Mouse (Mus musculus) splenic B cell, adult 2 months (primary cell): ENCODE results near the gene Pdk3.

Experiments
- DNase-seq: peaks from one replicate; pipeline ENCODE4 v3.0.0-alpha.2; 2011; ENCODE audit warnings: low read depth, low spot score
- H3K27me3 ChIP-seq: 2 replicates; pipeline ENCODE4 v1.6.1; 2012; ENCODE audit warnings: mild to moderate bottlenecking, low read length, moderate library complexity, mixed read lengths; ENCODE audit not compliant: control insufficient read depth, poor library complexity, insufficient read depth, severe bottlenecking
- H3K36me3 ChIP-seq: 2 replicates; pipeline ENCODE4 v1.6.1; 2012; ENCODE audit warnings: mild to moderate bottlenecking, low read length, moderate library complexity, mixed read lengths; ENCODE audit not compliant: control insufficient read depth, poor library complexity, insufficient read depth, severe bottlenecking

Gene Pdk3

DNA sequence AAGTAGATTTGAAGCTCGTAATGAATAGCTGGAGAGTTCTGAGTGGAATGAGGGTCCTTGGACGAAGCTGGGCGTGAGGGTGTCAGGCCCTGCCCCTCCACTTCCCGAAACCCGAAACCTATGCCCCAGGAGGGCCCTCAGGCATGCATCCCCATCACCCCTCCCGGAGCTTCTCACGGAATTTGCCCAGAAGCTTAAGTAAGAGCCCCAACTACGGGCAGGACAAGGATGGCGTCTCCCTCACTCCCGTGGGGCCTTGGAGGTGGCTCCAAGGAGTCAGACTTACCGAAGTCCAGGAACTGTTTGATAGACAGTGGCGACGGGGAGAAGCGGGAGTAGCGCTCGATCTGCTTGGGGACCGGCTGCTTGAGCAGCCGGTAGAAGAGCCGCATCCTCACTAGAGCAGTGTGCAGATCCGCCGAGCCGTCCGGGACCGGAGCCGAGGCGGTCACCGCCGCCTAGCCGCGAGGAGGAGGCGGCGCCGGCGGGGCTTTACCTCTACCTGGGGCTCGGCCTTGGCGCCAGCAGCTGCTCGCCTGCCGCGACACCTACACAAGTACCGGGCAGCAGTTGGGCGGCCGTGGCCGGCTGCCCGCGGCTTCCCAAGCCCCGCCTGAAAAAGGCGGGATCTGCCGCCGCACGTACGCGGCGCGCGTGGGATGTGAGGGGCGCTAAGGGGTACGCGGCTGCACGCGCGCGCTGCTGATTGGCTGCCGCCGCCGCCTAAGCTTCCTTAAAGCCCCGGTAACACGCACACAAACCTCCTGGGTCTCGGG, at the start of gene Pdk3:
TSS of gene Pdk3 (minus strand) at position 641 of the 776 bp plus-strand sequence.
- Histone ChIP-seq H3K27me3 (no peaks in the 10 kb centered on the region), H3K36me3 (no peaks in the 10 kb centered on the region)
- peak; percentile 83 for DNase-seq

- no peak for DNase-seq
- Histone ChIP-seq H3K27me3 (no peaks in the 10 kb centered on the region), H3K36me3 (no peaks in the 10 kb centered on the region)
These were observed 45.6 kb upstream of the Pdk3 start for GRCm38 (mm10) chrX:93877634-93878016.

DNA sequence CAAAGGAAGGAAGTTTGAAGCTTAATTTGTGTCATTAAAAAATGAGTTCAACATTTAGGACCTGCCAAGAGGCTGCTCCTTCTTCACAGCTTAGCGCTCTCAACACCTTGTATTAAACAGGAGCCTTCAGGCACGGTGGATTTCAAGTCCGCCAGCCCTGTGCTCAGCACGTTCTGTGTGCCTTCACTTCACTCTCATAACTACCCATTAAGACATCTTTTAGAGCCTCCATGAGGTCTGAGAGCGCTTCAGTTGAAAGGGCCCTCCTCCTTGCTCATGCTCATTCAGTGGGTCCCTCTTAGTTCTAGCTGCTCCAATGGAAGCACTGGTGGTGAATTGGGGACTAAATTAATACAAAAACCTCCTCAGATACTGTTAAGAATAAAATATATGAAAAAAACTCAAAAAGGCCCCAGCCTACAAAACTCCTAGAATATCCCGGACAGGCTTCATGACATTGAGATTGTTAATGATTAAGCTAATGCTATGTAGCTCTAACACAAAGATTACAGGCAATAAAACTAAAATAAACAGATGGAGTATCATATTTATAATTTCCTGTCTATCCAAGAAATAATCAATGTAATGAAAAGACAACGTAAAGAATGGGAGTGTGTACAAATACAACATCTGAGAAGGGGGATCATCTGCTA, 45.1 kb upstream of the Pdk3 start:
- no peak for DNase-seq

GRCm38 (mm10) chrX:93863393-93863792, 31.4 kb upstream of the Pdk3 start:
- Histone ChIP-seq H3K36me3 (no peaks in the 10 kb centered on the region), H3K27me3 (no peaks in the 10 kb centered on the region)
- peak; percentile 0 for DNase-seq

More for the DNA sequence above, 45.1 kb upstream of the Pdk3 start:
- Histone ChIP-seq H3K36me3 (no peaks in the 10 kb centered on the region), H3K27me3 (no peaks in the 10 kb centered on the region)

- H3K27me3 ChIP-seq = no peaks in the 10 kb centered on the region
- H3K36me3 ChIP-seq = no peaks in the 10 kb centered on the region
- DNase-seq = no peak
These were observed 30.6 kb upstream of the Pdk3 start for GRCm38 (mm10) chrX:93862525-93863086.

DNA sequence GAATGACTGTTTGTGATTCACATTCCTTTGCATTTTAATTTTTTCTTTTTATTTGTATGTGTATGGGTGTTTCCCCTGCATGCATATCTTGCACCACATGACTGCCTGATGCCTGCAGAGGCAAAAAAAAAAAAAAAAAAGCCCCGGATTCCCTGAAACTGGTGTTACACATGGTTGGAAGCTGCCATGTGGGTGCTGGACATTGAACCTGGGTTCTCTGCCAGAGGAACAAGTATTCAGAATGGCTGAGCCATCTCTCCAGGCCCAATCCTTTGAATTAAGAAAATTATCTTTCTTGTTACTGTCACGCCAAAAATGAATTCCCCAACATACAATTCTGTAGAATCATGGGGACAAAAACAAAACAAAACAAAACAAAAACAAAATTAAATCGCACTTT, 25.8 kb upstream of the Pdk3 start:
- H3K27me3 ChIP-seq = no peaks in the 10 kb centered on the region

GRCm38 (mm10) chrX:93832337-93832884, 410 bp upstream of the Pdk3 start:
- Histone ChIP-seq H3K36me3 (no peaks in the 10 kb centered on the region), H3K27me3 (no peaks in the 10 kb centered on the region)
- no peak for DNase-seq

More for the DNA sequence above, 25.8 kb upstream of the Pdk3 start:
- no peak for DNase-seq
- no peaks in the 10 kb centered on the region for H3K36me3 ChIP-seq

- no peaks in the 10 kb centered on the region for H3K36me3 ChIP-seq
- no peaks in the 10 kb centered on the region for H3K27me3 ChIP-seq
- DNase-seq = no peak
These were observed 6.2 kb downstream of the Pdk3 start for GRCm38 (mm10) chrX:93825787-93826186.

- Histone ChIP-seq H3K27me3 (no peaks in the 10 kb centered on the region), H3K36me3 (no peaks in the 10 kb centered on the region)
- DNase-seq = peak; percentile 12
These were observed 24.0 kb downstream of the Pdk3 start for GRCm38 (mm10) chrX:93808040-93808439.

DNA sequence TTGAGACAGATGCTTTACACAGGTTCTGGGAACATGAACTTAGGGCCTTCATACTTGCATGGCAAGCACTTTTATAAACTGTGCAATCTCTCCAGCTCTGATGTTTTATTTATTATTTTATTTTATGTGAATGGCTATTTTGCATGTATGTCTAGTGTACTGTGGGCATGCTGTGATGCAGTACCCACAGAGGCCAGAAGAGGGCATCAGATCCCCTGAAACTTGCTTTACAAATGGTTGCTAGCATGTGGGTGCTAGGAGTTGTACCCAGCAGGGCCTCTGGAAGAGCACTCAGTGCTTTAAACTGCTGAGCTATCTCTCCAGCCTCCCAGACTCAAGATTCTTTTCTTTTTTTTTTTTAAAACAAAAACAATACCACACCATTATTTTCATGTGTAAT, 38.8 kb downstream of the Pdk3 start:
- Histone ChIP-seq H3K27me3 (no peaks in the 10 kb centered on the region), H3K36me3 (0 out of 2 replicates have a peak, but pooled peaks cover 1% of the 10 kb centered on the region)
- DNase-seq = peak; percentile 73

DNA sequence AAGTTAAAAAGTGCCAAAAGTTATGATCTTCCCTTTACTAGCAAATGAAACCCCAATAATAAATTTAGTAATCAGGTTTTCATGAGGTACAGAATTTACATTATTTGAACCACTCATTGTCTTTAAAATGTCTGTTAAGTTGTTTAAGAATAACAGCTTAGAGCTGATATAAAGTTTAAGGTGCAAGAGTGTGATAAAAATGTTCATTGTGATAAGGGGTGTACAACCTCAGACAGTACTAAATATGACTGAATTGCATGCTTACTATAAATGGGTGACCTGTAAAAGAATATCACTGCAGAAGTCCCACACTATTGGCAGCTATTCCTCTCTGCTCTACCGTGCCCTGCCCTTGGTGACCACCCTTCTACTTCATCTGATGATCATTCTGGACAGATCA, 42.4 kb downstream of the Pdk3 start:
- Histone ChIP-seq H3K36me3 (0 out of 2 replicates have a peak, but pooled peaks cover 1% of the 10 kb centered on the region), H3K27me3 (no peaks in the 10 kb centered on the region)
- no peak for DNase-seq

DNA sequence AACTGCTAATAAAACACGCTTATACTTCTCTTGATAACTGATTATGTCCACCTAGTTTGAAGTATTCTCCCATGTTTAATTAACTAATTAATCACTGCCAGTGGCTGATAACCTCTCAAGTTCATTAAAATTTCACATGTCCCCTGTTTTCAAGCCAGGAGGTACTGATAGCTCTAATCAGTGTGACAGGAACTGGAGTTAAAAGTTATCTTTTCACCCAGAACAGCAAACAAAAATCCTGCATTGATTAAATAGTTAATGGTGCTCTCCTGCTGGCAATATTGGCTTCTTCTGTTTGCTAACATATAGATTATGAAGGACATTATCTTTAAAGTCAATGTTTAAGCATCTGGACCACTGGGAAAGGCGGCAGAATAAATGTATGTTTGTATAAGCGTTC, 71.2 kb downstream of the Pdk3 start:
- H3K27me3 ChIP-seq = no peaks in the 10 kb centered on the region
- no peak for DNase-seq
- H3K36me3 ChIP-seq = no peaks in the 10 kb centered on the region

- Histone ChIP-seq H3K36me3 (no peaks in the 10 kb centered on the region), H3K27me3 (no peaks in the 10 kb centered on the region)
- DNase-seq = no peak
These were observed 75.0 kb downstream of the Pdk3 start for GRCm38 (mm10) chrX:93756867-93757455.

- Histone ChIP-seq H3K36me3 (no peaks in the 10 kb centered on the region), H3K27me3 (no peaks in the 10 kb centered on the region)
- no peak for DNase-seq
These were observed 76.7 kb downstream of the Pdk3 start for GRCm38 (mm10) chrX:93755210-93755842.
